Mouse (Mus musculus) brain, embryonic 14.5 days (tissue): ENCODE data around the gene Tpo.

Source experiments
- CTCF ChIP-seq: fragments of 200-500 bp; IDR thresholded peaks from 2 replicates; pipeline ENCODE4 v1.5.1; 2012; ENCODE audit warnings: inconsistent platforms, mild to moderate bottlenecking, moderate library complexity, borderline replicate concordance; ENCODE audit not compliant: insufficient read depth, insufficient read length; ENCODE audit errors: extremely low read depth
- POLR2A ChIP-seq: fragments of 200-500 bp; IDR thresholded peaks from 2 replicates; pipeline ENCODE4 v1.6.1; 2012; ENCODE audit warnings: mild to moderate bottlenecking, inconsistent platforms, borderline replicate concordance; ENCODE audit not compliant: poor library complexity, insufficient read depth, insufficient read length, severe bottlenecking; ENCODE audit errors: extremely low read depth

GRCm38 (mm10) chr12:30092081-30092480 lies 40.3 kb downstream of the Tpo start:
- TF ChIP-seq CTCF (no peak), POLR2A (no peak)
